In the genomic region with DNA sequence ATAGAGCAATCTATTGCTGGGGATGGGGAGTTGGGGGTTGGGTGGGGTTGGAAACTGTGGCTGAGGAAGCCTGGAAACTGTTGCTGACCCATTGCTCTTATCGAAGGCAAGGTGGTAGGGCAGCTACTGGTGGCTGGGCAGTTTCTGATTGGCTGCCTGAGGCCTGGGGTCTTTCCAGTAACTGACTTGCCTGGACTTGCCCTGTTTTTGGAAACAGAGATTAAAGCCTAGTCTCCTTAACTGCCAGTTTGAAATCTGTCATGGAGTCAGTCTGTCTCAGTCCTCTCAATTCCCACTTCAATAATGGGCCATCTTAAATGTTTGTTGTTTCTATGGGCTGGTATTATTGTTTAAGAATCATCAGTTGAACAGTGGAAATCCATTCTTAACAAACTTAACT, we compare ENCODE assay signal across 33 mouse cellular contexts.
"Had no signal": no experiment of that assay in that cellular context is flagged by ENCODE, and none has a peak within 500 bp of the region (broad histone marks: within the 10 kb centered on the region; RNA-seq: fewer than 3 reads in every experiment).

No protein-coding gene starts in this region.

- H3K9ac ChIP-seq: limb, embryonic 12.5 days; limb, embryonic 13.5 days; limb, embryonic 15.5 days; liver, embryonic 12.5 days; liver, embryonic 13.5 days; liver, embryonic 14.5 days; liver, embryonic 15.5 days; liver, postnatal 0 days; lung, embryonic 14.5 days; lung, embryonic 15.5 days; midbrain, embryonic 12.5 days; midbrain, embryonic 13.5 days; midbrain, embryonic 15.5 days; neural tube, embryonic 12.5 days; neural tube, embryonic 13.5 days had no signal

- DNase-seq: left cerebral cortex, postnatal 4 days; liver; liver, embryonic 13.5 days; liver, postnatal 0 days; lung, adult 18-20 months; lung, adult 2 months; lung, embryonic 14.5 days; lung, postnatal 10 days; lung, postnatal 14 days; lung, postnatal 36 days; lung, postnatal 4 days; midbrain, embryonic 14.5 days had no signal

- ATAC-seq: liver, embryonic 12.5 days; liver, postnatal 0 days; lung, postnatal 0 days; midbrain, embryonic 13.5 days; midbrain, embryonic 15.5 days; midbrain, embryonic 16.5 days had no signal

- H3K4me2 ChIP-seq: limb, embryonic 12.5 days; limb, embryonic 13.5 days; limb, embryonic 15.5 days; liver, embryonic 11.5 days; liver, embryonic 12.5 days; liver, embryonic 13.5 days; liver, embryonic 15.5 days; lung, embryonic 14.5 days; lung, embryonic 15.5 days; midbrain, embryonic 11.5 days; midbrain, embryonic 12.5 days; midbrain, embryonic 13.5 days; midbrain, embryonic 15.5 days; neural tube, embryonic 12.5 days; neural tube, embryonic 13.5 days had no signal

- H3K4me1 ChIP-seq: limb, embryonic 10.5 days; midbrain, embryonic 10.5 days; midbrain, embryonic 12.5 days; midbrain, embryonic 13.5 days; midbrain, embryonic 15.5 days; neural tube, embryonic 12.5 days; neural tube, embryonic 13.5 days had no signal

- H3K4me3 ChIP-seq: limb, embryonic 10.5 days; limb, embryonic 12.5 days; limb, embryonic 13.5 days; limb, embryonic 15.5 days; liver, embryonic 12.5 days; liver, embryonic 13.5 days; liver, embryonic 15.5 days; lung, embryonic 15.5 days; megakaryocyte, embryonic 14.5 days; midbrain, embryonic 10.5 days; midbrain, embryonic 12.5 days; midbrain, embryonic 13.5 days; midbrain, embryonic 15.5 days; myocyte; neural tube, embryonic 12.5 days; neural tube, embryonic 13.5 days had no signal

- H3K27ac ChIP-seq: limb, embryonic 10.5 days; limb, embryonic 12.5 days; limb, embryonic 13.5 days; limb, embryonic 15.5 days; liver, embryonic 12.5 days; liver, embryonic 13.5 days; liver, embryonic 14.5 days; liver, embryonic 15.5 days; lung, embryonic 15.5 days; macrophage; midbrain, embryonic 10.5 days; midbrain, embryonic 12.5 days; midbrain, embryonic 13.5 days; midbrain, embryonic 15.5 days; neural tube, embryonic 12.5 days; neural tube, embryonic 13.5 days had no signal

- H3K36me3 ChIP-seq: limb, embryonic 10.5 days; limb, embryonic 12.5 days; limb, embryonic 13.5 days; limb, embryonic 15.5 days; liver, embryonic 12.5 days; liver, embryonic 13.5 days; liver, embryonic 15.5 days; lung, embryonic 15.5 days; midbrain, embryonic 10.5 days; midbrain, embryonic 12.5 days; midbrain, embryonic 13.5 days; midbrain, embryonic 15.5 days; neural tube, embryonic 12.5 days; neural tube, embryonic 13.5 days had no signal

- H3K27me3 ChIP-seq: limb, embryonic 12.5 days; limb, embryonic 13.5 days; limb, embryonic 15.5 days; liver, embryonic 12.5 days; liver, embryonic 13.5 days; liver, embryonic 15.5 days; lung, embryonic 15.5 days; megakaryocyte, embryonic 14.5 days; midbrain, embryonic 12.5 days; midbrain, embryonic 13.5 days; midbrain, embryonic 15.5 days; neural tube, embryonic 12.5 days; neural tube, embryonic 13.5 days had no signal

- H3K9me3 ChIP-seq: limb, embryonic 10.5 days; limb, embryonic 12.5 days; limb, embryonic 13.5 days; limb, embryonic 15.5 days; liver, embryonic 12.5 days; liver, embryonic 13.5 days; liver, embryonic 15.5 days; lung, embryonic 15.5 days; megakaryocyte, embryonic 14.5 days; midbrain, embryonic 10.5 days; midbrain, embryonic 12.5 days; midbrain, embryonic 13.5 days; midbrain, embryonic 15.5 days; neural tube, embryonic 12.5 days had no signal
